Mouse (Mus musculus) neutrophil, adult 5-6 weeks (primary cell): ENCODE measurements around the gene Synpr. TPM values are rescaled to one million over a fixed set of nuclear protein-coding genes. Genes with fewer than 3 reads are reported as not detected.
"Not testable (repeated sequence)": the region's sequence is repeated elsewhere in the genome, so short reads cannot be mapped to it uniquely, and the experiment has no call there.

Experiments used
- ATAC-seq: fragments of 151-379, 151-347 bp; 2 replicates; pipeline ENCODE4 v1.8.0; 2017; ENCODE audit warnings: mild to moderate bottlenecking, moderate TSS enrichment; ENCODE audit not compliant: insufficient number of reproducible peaks, poor library complexity, low FRiP score, severe bottlenecking; ENCODE audit errors: extremely low read depth
- total RNA-seq: library from RNA; stranded (forward); fragments of 200-1000 nt; gene quantifications from 2 replicates; pipeline ENCODE4 v1.2.3, GENCODE M21; 2017

Synpr gene
- 0.12 TPM in 1 of 2 replicates, not detected in the other for total RNA-seq

DNA sequence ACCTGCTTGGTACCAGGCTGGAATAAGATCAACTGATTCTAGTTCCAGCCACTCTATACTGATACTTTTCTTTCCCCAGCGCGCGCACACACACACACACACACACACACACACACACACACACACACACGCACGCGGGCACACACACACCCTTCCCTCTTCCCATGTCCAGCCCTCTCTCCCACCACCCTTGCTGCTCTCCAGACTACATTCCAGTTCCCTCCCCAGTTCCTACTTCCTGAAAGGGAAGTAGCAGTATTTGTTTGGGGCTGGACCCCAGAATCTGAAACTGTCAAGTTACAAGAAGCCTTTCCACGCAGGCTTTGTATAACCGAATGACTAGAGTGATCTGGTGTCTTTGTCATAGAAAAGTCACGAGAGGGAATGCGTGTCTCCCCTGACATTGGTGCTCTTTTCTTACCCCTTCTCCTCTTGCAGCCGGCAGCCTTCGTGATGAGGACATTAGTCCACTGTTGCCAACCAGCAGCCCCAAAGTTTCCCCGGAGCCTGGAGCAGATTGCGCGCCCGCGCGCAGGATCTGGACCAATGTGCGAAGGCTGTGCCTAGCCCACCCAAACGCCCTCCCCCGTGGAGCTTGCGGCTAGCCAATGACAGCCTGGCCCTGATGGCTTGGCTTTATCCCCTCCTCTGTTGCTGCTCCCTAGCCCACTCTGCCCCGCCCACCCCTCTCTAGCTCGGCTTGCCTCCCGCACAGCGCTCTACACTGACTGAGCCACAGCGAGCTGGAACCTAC lies at the start of gene Synpr:
Synpr (plus strand) TSS at position 690 of the 754 bp plus-strand sequence.
- ATAC-seq: no peak

DNA sequence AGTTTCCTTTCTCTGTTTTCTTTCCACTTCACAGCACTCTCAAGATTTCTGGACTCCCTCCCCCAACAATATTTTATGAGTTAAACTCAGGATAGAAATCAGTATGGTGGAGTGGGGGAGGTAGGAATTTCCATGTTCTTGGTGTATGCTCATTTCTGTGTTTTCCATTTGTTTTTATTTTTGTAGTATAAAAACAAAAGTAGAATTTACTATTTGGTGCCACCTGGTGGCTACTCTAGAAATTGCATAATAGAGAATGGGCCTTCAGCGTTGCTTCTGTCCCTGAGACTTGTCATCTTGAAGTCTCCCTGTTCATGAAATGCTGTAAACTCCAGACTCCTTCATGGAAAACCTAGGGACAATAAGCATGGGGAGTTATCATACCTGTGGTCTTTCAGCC lies 47.7 kb upstream of the Synpr start:
- ATAC-seq: no peak

DNA sequence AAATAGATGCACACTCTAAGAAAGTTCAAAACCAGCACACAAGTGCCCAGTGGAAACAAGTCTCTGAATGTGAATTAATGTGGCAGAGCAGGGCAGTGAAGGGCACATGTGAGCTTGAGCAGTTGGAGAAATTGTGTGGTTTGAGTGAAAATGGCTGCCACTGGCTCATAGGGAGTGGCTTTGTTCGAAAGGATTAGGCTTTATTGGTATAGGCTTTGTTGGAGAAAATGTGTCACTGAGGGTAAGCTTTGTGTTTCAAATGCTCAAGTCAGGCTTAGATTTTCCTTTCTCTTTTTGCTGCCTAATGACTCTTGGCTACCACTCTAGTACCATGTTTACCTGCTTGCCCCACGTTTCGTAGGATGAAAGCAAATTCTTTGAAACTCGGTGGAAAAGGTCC lies 37.1 kb upstream of the Synpr start:
- no peak for ATAC-seq

DNA sequence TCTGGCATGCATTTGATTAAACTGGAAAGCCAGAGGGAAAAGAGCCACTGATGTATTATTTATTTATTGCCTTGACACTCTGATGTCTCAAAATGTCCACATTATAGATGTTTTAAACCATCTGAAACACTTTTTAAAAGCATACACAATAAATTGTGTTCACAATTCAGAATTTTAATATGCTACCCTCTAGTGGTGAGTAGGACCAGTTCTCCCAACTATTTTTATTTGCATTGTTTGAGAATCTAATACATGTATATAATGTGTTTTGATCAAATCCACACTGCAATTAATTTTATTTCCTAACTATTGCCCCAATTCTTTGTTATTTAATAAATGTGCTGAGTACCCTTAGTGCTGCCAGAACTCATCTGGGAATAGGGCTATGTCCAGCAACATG lies 35.2 kb upstream of the Synpr start:
- no peak for ATAC-seq

DNA sequence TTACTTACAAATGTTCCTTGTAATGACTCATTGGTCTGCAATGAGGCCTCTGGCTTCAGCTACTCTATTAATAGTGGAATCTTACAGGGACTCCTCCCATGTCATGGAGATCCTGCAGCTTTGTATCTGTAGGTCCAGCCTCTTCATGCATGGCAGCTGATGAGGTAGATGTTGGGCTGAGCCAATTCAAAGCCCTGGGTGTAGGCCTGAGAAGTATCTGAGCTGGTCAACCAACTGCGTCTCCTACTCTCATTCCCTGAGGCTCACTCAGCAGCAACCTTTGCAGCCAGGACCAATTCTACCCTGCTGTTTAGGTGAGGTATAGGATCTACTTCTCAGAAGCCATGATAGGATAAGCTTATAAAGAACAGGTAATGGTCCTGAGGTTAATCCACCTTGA lies 32.0 kb upstream of the Synpr start:
- no peak for ATAC-seq

DNA sequence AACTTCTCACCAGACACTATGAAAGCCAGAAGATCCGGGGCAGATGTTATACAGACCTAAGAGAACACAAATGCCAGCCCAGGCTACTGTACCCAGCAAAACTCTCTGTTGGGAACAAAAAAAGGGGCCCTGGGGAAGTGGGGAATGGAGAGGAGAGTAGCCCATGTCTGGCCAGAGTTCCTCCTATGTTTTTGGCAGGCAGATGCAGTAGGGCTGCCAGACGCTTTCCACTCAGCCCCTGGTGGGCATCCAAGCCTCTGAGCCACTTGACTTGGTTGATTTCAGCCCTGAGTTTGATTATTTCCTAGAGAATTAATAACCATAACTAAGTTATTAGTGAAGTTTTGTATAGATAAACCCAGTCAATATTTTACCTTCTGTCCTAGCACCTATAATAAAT lies 29.8 kb upstream of the Synpr start:
- not testable (repeated sequence) for ATAC-seq

DNA sequence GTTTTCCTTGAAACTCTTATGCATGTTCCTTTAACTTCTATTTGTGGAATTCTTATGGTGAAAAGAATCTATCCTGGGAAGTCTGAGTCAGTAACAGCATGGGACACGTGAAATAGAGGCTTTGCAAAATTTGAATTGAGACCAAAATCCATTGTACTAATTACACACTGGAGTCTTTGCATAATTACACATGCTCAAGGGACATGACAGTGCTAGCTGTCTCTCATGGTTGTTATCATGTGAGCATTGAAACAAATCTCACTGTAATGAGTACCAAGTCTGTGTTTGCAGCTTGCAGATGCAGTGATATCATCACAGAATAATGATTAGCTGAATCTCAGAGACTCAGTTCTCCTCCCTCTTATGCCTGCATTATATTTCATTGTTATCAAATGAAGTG lies 22.2 kb upstream of the Synpr start:
- ATAC-seq: no peak

DNA sequence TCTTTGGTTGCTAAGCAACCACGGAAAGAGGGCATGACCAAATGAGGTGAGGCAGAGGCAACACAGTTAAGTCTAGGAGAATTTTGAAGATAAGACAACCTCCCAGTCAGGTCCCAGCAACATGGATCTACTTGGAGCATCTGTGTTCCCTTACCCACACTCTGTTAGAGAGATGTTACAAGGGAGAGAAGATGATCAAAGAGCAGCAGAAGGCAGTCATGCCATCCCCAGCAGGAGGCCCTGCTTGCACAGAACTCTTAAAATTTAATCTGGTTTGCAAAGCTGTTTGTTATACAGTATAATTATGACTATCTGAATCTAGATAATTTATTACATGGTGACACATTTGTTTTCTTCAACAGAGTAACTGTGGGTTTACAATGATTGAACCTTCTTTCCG lies 18.2 kb upstream of the Synpr start:
- no peak for ATAC-seq

DNA sequence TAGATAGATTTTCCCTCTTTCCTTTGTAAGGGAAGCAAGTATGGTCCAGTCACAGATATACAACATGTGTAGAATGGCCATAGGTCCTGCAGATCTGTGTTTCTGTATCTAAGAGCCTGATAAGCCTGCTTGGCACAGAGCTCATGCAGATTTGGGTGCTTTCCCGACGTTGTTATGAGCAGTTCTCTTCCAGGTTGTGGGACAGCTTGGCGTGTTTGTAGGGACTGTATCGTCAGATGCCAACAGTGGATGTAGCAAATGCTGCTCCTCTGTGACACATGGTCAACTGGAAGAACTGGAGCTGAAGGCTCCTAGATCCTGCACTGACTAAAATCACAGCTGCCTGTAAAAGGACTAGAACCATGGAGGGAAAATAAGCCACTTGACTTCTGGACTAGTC lies 17.4 kb upstream of the Synpr start:
- ATAC-seq: no peak

DNA sequence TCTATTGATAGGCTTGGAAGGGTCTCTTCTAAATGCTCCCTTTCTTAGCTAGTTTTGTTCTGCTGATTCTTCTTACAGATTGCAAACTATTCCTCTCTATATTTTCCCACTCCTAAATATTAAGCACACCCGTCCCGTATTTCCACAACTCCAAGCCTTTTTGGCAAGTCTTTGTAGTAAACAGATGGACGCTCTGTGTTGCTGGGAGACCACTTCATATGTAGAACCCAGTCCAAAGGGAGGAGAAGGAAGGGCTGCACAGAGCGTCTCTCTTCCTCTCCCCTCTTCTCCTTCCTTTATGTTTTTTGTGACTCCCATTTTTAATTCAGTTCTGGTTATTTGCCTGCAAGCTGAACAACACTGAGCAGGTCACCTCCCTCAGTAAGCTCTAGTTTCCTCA lies 1.4 kb upstream of the Synpr start:
- ATAC-seq: no peak

DNA sequence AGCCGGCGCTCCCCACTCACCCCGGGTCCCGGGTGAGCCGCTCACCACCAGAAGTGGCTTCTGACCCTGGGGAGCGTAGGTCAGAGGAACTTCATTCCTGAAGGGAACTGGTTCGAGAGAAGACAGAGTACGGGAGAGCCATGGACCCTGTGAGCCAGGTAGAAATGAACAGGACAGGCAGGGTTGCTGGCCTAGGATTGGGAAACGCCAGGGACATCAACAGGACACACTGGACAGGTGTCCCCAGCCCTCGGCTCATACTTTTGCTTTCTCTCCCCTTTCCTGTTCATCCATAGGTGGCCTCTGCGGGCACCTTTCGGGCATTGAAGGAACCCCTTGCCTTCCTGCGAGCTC lies 242 bp downstream of the Synpr start:
- no peak for ATAC-seq

DNA sequence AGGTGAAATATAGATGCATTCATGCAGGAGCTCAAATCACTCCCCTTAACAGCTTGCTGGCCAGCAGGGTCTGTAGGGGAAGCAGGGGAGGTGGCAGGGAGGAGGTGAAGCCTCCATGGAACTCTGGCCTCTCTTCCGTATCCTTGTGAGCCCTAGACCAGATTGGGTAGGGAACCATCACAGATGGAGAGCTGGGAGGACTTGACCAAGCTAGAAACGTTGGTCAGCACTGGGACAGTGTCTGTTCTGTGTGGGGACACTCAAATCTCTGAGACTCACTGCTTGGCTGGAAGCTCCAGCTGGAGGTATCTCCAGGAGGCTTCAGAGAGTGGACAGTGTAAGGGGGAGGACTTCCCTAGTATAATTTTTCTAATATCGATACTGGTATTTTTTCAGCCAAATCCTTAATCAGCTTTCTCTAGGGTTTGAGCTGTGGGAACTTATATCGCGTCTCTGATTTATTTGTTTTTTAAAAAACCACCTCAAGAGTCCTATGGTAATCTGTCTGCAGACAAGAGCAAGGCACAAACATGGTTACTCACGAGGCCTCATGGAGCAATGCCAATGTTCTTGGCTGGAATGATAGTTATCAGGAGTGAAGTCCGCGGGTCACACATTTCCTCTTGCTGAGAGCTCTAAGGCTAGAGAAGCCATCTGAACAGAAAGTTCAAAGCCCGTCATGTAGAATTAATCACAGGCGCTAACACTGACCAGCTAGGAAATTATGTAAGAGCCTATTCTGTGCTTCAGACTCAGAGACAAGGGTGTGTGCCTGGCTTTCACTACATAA lies 956 bp downstream of the Synpr start:
- ATAC-seq: no peak

DNA sequence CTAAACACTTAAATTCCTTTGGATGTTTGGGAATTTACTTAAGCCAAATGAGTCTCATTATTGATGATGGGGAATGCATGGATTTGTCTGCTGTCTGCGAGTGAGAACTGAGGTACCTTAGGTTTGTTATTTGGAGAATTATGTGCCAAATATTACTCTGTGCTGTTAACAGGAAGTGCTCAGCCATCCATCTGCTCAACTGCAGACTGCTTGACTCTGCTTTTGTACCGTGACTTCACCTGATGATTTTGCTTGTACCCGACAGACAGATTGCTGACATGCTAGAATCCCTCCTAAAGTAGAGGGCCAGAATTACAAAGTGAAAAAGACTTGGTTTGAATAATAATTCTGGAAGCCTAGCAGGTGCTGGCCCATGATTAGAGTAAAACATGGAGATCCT lies 9.6 kb downstream of the Synpr start:
- no peak for ATAC-seq

DNA sequence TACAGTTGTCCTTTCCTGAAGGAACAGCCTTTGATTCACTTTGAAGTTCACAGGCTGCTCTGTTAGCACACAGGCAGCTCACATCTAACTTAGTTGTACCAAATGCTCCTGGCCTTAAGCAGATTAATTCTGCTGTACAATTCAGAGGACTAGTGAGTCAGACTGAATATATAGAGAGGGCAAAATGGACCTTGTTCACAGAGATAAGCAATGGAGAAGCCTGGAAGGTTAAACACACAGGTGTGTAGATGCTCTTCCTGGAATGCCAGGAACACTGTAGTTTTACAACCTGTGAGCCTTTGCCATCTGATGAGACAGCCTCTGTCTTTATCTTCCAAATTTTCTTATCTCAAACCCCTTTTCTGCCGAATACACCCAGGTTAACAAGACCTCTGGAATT lies 29.7 kb downstream of the Synpr start:
- no peak for ATAC-seq

DNA sequence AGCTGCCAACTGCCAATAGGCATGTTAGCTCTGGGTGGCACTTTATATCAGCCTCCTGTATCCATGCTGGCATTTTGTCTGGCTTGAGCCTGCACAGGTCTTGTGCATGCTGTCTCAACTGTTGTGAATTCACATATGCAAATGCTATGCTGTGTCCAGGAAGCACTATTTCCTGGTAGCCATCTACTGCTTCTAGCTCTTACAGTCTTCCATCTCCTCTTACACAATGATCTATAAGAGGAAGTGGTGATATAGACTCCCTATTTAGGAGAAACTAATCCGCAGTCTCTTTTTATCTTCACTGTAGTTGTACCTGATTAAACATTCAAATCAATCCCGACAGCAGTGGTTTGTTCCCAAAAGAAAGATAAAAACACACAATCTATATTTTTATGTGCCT lies 43.9 kb downstream of the Synpr start:
- no peak for ATAC-seq

DNA sequence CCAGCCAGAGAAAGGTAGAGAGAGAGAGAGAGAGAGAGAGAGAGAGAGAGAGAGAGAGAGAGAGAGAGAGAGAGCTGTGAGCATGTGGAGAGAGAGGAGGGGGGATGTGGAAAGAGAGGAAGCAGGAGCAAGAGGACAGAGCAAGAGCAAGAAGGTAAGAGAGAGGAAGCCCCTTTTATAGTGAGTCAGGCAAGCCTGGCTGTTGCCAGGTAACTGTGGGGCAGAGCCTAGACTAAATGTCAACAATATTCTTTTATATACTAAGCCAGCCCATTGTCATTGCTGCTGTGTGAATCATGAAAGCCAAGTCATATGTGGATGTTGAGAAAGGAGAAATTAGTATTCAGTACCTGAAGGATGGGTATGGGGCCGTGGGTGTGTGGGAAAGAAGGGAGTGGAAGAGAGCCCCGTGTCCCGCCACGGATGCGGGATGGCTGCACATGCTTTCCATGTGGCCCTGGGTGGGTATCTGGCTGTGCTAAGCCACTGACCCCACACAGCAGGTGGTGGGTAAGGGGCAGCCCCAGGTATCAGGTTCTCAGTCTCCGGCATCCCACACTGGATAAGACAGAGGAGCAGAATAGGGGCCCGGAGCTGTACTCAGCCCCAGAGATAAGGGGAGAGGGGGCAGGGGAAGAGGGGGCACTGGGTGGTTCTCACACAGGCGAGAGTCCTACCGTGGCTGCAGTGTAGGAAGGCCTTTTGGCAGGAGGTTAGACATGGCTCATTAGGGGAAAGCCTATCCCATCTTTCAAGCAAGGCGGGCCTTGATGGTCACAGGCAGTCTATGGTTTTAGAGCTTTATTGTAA lies 48.1 kb downstream of the Synpr start:
- ATAC-seq: no peak

DNA sequence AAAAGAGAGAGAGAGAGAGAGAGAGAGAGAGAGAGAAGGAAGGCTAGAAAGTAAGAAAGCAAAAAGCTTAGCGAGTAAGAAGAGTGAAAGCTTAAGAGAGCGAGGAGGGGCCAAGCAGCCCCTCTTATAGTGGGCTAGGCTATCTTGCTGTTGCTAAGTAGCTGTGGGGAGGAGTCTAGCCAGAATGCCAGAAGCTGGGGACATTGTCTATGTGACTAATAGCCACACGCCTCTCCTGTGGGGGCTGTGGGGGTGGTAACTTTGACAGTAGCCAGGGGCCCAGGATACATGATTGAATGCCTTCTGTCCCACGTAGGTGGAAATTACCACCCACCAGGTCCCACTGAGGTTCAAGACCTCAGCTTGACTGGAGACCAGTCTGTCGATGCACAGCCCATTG lies 48.8 kb downstream of the Synpr start:
- no peak for ATAC-seq

DNA sequence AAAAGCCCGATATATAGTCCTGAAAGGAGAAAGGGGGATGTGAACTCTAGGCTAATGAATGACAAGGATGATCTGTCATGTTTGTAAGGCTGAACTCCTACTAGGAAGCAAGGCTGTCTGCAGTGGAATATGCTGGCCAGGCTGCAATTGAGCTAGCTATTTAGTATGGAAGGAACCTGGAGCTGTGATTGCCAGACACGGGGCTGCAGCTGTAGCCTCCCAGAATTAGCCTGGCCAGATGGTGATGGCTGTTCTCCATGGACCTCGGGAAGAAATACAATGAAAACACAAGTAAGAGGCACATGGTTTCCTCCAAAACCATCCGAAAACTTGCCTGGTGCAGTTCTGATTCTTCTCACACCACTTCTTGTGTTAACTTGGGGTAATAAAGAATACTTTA lies 51.6 kb downstream of the Synpr start:
- no peak for ATAC-seq

DNA sequence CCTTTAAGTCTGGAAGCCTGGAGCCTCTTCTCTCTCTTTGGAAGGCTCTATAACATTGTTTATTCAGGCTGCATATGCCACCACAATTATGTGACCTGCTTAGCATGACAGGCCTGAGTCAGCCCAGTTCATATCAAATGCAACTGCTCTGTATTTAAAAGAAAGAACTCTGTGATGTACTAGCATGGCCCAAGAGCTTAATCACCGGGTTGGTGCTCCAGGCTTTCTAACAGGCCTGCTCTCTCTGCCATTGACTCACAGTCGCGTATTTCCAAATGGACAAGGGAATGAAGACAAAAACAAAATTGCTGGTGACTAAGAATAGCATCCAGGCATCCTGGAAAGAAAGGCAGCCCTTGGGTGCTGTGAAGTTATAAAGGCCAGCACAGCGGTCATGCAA lies 56.1 kb downstream of the Synpr start:
- ATAC-seq: no peak

DNA sequence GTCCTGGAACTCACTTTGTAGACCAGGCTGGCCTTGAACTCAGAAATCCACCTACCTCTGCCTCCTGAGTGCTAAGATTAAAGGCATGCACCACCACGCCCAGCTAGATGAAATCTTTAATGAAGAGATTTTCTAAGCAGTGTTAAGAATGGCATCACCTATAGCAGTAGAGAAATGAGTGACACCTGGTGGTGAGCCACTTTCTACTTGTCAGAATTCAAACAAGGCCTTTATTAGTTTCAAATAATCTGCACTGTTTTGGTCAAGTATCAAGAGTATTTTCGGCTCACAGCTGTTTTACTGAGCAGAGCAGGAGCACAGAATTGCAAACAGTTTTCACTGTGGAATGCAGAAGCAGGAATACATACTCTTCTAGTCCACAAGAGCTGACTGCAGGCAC lies 59.7 kb downstream of the Synpr start:
- ATAC-seq: no peak
